Mouse (Mus musculus) midbrain, embryonic 15.5 days (tissue): Measurements from ENCODE around the gene A430078G23Rik. TPM values are rescaled to one million over a fixed set of nuclear protein-coding genes. Genes with fewer than 3 reads are reported as not detected.

Experiments
- ATAC-seq: fragments of 200-750 bp; cut with Nextera tagmentation; replicated peaks from 2 replicates; pipeline ENCODE4 v1.8.0; 2017; ENCODE audit warnings: moderate TSS enrichment
- H3K27ac ChIP-seq: fragments of 300-500 bp; sonication (generic); 2 replicates; pipeline ENCODE4 v1.5.1; 2015; ENCODE audit warnings: mild to moderate bottlenecking, inconsistent platforms
- H3K27me3 ChIP-seq: fragments of 300-500 bp; sonication (generic); replicated peaks from 2 replicates; pipeline ENCODE4 v1.6.1; 2015; ENCODE audit warnings: inconsistent platforms
- H3K36me3 ChIP-seq: fragments of 300-500 bp; sonication (generic); replicated peaks from 2 replicates; pipeline ENCODE4 v1.6.1; 2015; ENCODE audit warnings: inconsistent platforms
- H3K4me1 ChIP-seq: fragments of 300-500 bp; sonication (generic); 2 replicates; pipeline ENCODE4 v1.6.1; 2015; ENCODE audit warnings: inconsistent platforms
- H3K4me2 ChIP-seq: fragments of 300-500 bp; sonication (generic); 2 replicates; pipeline ENCODE4 v1.6.1; 2015; ENCODE audit warnings: inconsistent platforms, mild to moderate bottlenecking, moderate library complexity
- H3K4me3 ChIP-seq: fragments of 300-500 bp; sonication (generic); 2 replicates; pipeline ENCODE4 v1.5.1; 2015; ENCODE audit warnings: mild to moderate bottlenecking, inconsistent platforms
- H3K9ac ChIP-seq: fragments of 300-500 bp; sonication (generic); 2 replicates; pipeline ENCODE4 v1.6.1; 2015; ENCODE audit warnings: mild to moderate bottlenecking, inconsistent platforms
- H3K9me3 ChIP-seq: fragments of 300-500 bp; sonication (generic); 2 replicates; pipeline ENCODE4 v1.6.1; 2016; ENCODE audit warnings: inconsistent platforms
- WGBS: fragments of 180-500 bp; shearing (Covaris S2); methylation state at CpG from one replicate; pipeline ENCODE4 v1.1.7; 2015; ENCODE audit warnings: mixed read lengths; 5-methylcytosine and 5-hydroxymethylcytosine counted together
- polyA plus RNA-seq: library from polyadenylated mRNA; unstranded; fragments of >200 nt; fragmentation: Nextera tagmentation; extraction: Ambion mirVana; gene quantifications from 2 replicates; pipeline ENCODE4 v1.2.1, GENCODE M21; 2015

The A430078G23Rik gene
- polyA plus RNA-seq, 1 experiment from 2014 or later, result not detected

DNA sequence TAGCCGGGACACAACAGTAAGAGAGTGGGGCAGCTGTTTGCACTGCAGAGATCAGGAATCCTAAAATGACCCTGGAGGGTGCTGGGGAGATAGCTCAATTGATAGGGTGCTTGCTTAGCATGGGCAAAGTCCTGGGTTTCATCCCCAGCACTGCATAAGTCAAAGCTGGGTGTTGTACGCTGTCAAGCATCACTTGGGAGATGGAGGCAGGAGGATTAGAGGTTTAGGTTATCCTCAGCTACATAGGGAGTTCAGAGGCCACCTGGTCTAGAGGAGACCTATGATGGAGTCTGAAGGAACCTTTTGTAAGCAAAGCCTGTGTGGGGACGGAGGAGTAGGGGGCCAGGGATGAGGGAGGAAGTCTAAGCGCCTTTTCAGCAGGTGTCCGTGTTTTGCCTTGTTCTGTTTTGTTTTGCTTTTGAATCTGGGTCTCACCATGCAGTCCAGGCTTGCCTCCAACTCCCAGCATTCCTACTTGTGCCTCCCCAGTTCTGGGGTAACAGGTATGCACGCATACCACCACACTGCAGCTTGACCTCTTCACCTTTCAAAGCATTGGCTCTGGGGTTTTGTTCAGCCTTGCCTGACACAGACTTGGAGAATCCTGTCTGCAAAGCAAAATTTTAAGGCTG is 712 bp downstream of the A430078G23Rik start:
- WGBS, result 65% methylated on average over 6 of the region's 6 CpGs
- Histone ChIP-seq H3K4me1 (no peaks in the 10 kb centered on the region), H3K27ac (no peak overlapping the region), H3K36me3 (no peaks in the 10 kb centered on the region), H3K9me3 (no peaks in the 10 kb centered on the region), H3K27me3 (no peaks in the 10 kb centered on the region), H3K4me2 (no peak overlapping the region), H3K4me3 (no peak overlapping the region), H3K9ac (no peak overlapping the region)
- ATAC-seq, result no peak

DNA sequence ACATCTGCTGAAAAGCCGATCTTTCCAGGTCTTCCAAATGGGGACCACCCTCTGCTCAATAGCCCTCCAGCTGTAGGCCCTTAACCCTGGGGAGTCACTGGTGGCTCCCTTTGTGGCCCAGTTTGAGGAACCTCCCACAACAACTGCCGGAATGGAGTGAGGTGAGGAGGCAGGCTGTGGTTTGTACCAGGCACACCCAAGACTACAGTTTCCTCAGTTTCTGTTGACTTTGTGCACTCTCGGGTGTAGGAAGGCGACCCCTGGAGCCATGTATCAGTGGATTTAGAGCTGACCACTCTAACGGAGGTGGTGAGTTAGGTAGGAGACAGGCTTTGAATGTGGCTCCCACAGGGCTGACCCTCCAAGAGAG is 1.2 kb downstream of the A430078G23Rik start:
- no peaks in the 10 kb centered on the region for H3K36me3 ChIP-seq
- H3K4me2 ChIP-seq, result no peak overlapping the region
- 82% methylated on average over 5 of the region's 5 CpGs for WGBS
- no peaks in the 10 kb centered on the region for H3K27me3 ChIP-seq
- H3K9me3 ChIP-seq, result no peaks in the 10 kb centered on the region
- no peak for ATAC-seq
- no peak overlapping the region for H3K4me3 ChIP-seq
- H3K27ac ChIP-seq, result no peak overlapping the region
- H3K9ac ChIP-seq, result no peak overlapping the region
- H3K4me1 ChIP-seq, result no peaks in the 10 kb centered on the region

DNA sequence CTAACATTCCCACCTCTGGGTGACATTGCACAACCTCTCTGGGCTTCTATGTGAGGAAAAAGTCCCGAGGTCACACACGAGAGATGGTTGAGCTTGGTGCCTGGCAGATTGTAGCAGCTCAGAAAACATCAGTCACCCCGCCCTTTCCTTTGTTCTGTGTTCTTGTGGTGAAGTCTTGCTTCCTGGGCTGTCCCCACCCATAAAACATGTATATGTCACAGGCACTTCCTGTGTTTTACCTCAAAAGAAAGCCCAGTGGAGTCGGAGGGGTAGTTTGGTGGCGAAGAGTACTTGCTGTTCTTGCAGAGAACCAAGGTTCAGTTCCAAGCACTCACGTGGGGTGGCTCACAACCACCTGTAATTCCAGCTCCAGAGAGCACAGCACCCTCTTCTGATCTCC is 2.4 kb downstream of the A430078G23Rik start:
- H3K9me3 ChIP-seq, result no peaks in the 10 kb centered on the region
- no peaks in the 10 kb centered on the region for H3K36me3 ChIP-seq
- no peak overlapping the region for H3K27ac ChIP-seq
- H3K4me2 ChIP-seq, result no peak overlapping the region
- ATAC-seq, result no peak
- no peaks in the 10 kb centered on the region for H3K27me3 ChIP-seq
- no peak overlapping the region for H3K4me3 ChIP-seq
- 86% methylated on average over 6 of the region's 6 CpGs for WGBS
- H3K9ac ChIP-seq, result no peak overlapping the region
- H3K4me1 ChIP-seq, result no peaks in the 10 kb centered on the region

DNA sequence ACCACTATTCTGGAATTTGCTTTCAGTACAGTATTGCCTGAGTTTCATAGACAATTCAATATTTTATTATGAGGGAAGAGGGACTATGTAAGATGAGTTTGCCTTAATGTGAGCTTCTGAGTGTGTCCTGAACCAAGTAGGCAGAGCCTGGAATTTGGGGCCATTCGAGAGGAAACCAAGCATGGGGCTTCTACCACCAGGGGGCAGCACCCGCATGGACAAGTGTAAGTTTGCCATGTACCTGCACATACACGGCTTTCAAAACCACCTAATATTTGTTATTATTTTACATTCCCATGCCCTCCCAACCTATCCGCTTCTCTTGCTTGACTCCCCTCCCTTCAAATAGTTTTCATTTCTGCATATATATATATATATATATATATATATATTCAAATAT is 4.8 kb downstream of the A430078G23Rik start:
- Histone ChIP-seq H3K27ac (no peak overlapping the region), H3K4me3 (no peak overlapping the region), H3K4me1 (no peaks in the 10 kb centered on the region), H3K9me3 (no peaks in the 10 kb centered on the region), H3K36me3 (no peaks in the 10 kb centered on the region), H3K9ac (no peak overlapping the region), H3K27me3 (no peaks in the 10 kb centered on the region), H3K4me2 (no peak overlapping the region)
- ATAC-seq, result peak; percentile 80
- WGBS, result 4% methylated on average over 4 of the region's 4 CpGs

DNA sequence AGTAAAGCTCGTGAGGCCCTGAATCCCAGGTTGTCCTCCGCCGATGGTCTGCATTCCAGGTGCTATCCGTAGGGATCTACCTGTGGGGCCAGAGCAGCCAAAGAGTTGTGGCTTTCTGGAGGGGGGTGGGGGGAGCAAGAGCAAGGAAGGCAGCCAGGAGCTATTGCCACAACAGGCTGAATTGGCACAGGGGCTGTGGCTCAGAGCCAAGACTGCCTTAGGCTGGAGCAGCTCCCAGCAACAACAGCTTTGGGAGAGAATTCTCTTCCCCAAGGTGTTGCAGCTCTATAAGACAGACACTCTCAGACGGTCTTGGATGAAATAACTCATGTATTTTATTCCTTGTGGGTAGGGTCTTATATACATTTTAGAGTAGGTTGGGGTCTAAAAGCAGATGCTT is 13.9 kb downstream of the A430078G23Rik start:
- 86% methylated on average over 5 of the region's 5 CpGs for WGBS
- no peak overlapping the region for H3K9ac ChIP-seq
- ATAC-seq, result no peak

DNA sequence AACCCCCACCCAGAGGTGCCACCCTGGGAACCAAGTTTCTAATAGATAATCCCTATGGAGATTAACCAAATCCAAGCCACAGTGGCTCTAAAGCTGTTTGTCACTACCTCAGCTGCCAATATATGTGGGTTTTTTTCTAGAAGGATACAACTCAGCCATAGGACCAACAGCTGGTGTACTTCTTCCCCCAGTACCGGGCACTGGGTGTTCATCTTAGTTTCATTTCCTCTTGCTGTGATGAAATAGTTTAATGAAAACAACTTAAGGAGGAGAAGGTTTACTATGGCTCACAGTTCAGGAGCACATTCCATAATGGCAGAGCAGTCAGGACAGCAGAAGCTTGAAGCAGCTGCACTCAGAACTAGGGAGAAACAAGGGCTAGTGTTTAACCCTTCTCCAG is 14.9 kb downstream of the A430078G23Rik start:
- Histone ChIP-seq H3K4me2 (no peak overlapping the region), H3K4me3 (no peak overlapping the region), H3K9me3 (no peaks in the 10 kb centered on the region), H3K27ac (no peak overlapping the region), H3K36me3 (no peaks in the 10 kb centered on the region), H3K4me1 (no peaks in the 10 kb centered on the region), H3K9ac (no peak overlapping the region), H3K27me3 (no peaks in the 10 kb centered on the region)
- 90% methylated on average over 1 of the region's 1 CpGs for WGBS
- ATAC-seq, result no peak

More for the DNA sequence above, 13.9 kb downstream of the A430078G23Rik start:
- H3K36me3 ChIP-seq, result no peaks in the 10 kb centered on the region
- no peaks in the 10 kb centered on the region for H3K9me3 ChIP-seq
- H3K4me2 ChIP-seq, result no peak overlapping the region
- no peaks in the 10 kb centered on the region for H3K27me3 ChIP-seq
- no peaks in the 10 kb centered on the region for H3K4me1 ChIP-seq
- no peak overlapping the region for H3K27ac ChIP-seq
- no peak overlapping the region for H3K4me3 ChIP-seq

DNA sequence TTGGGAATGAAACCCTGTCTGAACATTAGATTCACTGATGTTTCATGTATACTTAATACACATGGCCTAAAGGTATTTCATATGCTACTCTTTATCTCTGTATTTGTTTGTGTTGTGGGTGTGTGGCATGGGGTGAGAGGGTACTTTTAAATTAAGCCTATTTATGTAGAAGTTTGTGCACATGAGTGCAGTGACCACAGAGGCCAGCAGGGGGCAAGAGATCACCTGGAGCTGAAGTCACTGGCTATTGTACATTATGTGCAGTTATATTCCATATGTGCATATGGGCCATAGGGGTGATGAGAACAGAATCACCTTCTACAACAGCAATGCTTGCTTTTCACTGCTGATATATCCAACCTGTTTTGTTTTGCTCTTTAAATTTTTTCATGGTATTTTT is 22.5 kb downstream of the A430078G23Rik start:
- Histone ChIP-seq H3K4me2 (no peak overlapping the region), H3K9me3 (no peaks in the 10 kb centered on the region), H3K27me3 (no peaks in the 10 kb centered on the region), H3K4me3 (no peak overlapping the region), H3K36me3 (no peaks in the 10 kb centered on the region), H3K9ac (no peak overlapping the region), H3K27ac (no peak overlapping the region), H3K4me1 (no peaks in the 10 kb centered on the region)
- ATAC-seq, result no peak

DNA sequence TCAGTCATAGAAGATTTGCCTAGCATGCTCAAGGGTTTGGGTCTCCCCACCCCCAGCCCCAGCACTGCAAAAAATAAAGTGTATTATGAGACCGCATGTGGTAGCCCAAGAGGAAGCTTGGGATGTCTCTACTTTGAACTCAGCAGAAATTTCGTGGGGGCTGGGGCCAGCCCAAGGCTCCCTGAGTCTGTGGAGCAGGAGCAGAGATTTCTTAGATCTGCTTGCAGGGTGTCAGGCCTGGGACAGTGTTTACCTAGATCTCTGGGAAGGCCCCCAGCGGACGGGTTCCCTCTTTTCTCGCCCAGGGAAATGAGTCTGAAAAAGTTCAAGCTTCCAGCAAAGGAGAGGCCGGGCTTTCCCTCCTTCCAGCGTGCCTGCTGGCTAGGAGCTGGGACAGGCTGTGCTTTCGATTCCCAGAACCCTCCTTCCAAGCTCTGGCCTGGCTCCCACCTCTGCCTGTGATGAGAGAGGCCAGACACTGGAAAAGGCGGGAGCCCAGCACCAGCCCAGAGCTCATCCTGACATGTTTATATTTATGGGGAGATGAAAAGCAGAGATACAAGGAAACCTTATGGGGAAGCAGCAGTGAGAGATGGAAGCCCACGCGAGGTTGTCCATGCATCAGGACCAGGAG is 23.5 kb downstream of the A430078G23Rik start:
- Histone ChIP-seq H3K36me3 (no peaks in the 10 kb centered on the region), H3K4me1 (no peaks in the 10 kb centered on the region), H3K4me2 (no peak overlapping the region), H3K27ac (no peak overlapping the region), H3K4me3 (no peak overlapping the region), H3K27me3 (no peaks in the 10 kb centered on the region), H3K9me3 (no peaks in the 10 kb centered on the region), H3K9ac (no peak overlapping the region)
- WGBS, result 71% methylated on average over 11 of the region's 11 CpGs
- ATAC-seq, result no peak

DNA sequence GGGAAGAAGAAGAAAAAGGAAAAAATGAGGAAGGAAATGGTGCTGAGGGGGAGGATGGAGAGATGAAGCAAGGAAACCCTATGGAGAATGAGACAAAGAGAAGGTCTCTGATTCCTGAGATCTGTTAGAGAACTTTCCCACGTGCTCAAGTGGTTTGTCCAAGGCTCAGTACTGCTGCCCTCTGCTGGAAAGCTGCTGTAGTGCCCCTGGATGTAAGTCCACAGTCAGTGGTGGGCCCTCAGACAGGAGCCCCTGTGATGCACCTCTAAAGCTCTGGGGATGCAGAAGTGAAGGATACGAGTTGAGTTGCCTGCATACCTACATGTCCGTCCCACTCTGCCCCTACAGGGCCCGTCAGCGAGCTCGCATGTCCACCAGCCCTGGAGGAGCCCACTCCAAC is 34.1 kb downstream of the A430078G23Rik start:
- Histone ChIP-seq H3K4me1 (peaks cover 1% of the 10 kb centered on the region), H3K36me3 (no peaks in the 10 kb centered on the region), H3K4me2 (no peak overlapping the region), H3K27ac (no peak overlapping the region), H3K9ac (no peak overlapping the region), H3K9me3 (no peaks in the 10 kb centered on the region), H3K4me3 (no peak overlapping the region), H3K27me3 (no peaks in the 10 kb centered on the region)
- 0 out of 2 replicates have a peak, but pooled peaks have one; percentile 20 for ATAC-seq
- WGBS, result 32% methylated on average over 6 of the region's 6 CpGs

DNA sequence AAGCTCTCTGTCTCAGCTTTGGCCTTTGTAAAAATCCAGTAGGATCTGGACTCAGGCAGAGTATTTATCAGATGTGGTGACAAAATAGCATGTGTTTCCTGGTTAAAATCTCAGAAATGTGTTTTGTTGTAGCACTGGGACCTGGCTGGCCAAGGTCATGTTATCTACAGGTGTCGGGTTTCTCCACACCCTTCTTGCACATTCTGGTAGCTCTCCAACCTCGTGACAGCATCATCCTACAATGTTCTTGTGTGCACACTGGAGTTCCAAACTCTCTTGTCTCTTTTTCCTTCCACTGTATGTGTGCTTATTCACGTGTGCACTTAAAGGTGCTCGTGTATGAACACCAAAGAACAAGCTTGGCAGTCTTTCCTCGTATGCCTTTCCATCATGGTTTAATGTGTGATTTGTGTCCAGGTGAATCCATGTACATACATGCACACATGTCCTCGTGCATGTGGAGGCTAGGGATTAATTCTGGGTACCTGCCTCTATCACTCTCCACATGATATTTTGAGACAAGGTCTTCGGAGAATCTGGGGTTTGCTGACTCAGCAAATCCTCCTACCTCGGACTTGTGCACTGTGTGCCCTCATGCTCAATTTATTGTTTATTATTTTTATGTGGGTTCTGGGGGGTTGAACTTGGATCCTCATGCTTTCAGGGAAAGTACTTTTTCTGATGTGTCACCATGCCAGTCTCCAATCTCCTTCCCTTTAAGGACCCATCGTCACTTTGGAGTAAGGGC is 35.5 kb downstream of the A430078G23Rik start:
- Histone ChIP-seq H3K36me3 (no peaks in the 10 kb centered on the region), H3K9ac (no peak overlapping the region), H3K4me2 (no peak overlapping the region), H3K4me3 (no peak overlapping the region), H3K9me3 (no peaks in the 10 kb centered on the region), H3K4me1 (peaks cover 12% of the 10 kb centered on the region), H3K27me3 (no peaks in the 10 kb centered on the region), H3K27ac (no peak overlapping the region)
- 77% methylated on average over 9 of the region's 9 CpGs for WGBS
- ATAC-seq, result no peak

DNA sequence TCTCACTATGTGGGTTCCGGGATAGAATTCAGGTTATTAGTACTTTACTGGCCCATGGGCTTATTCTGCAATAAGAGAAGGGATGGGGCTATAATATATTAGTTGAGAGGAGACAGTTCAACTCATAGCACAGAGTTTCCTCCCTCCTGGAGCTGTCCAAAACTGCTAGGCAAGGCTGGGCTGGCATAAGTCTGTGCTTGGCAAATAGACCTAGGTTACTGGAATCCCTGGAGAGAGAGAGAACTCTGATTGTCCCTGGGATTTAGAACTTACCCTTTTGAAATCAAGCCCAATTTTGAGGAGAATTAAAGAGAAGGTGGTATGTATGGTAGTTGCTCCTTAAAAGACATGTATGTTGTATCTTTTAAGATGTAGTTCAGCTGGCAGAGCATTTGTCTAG is 36.3 kb downstream of the A430078G23Rik start:
- no peak for ATAC-seq
- H3K27me3 ChIP-seq, result no peaks in the 10 kb centered on the region
- no peak overlapping the region for H3K27ac ChIP-seq
- WGBS, result 97% methylated on average over 1 of the region's 1 CpGs
- H3K4me3 ChIP-seq, result no peak overlapping the region
- no peaks in the 10 kb centered on the region for H3K36me3 ChIP-seq
- H3K9ac ChIP-seq, result no peak overlapping the region
- no peak overlapping the region for H3K4me2 ChIP-seq
- no peaks in the 10 kb centered on the region for H3K9me3 ChIP-seq
- H3K4me1 ChIP-seq, result peaks cover 19% of the 10 kb centered on the region

DNA sequence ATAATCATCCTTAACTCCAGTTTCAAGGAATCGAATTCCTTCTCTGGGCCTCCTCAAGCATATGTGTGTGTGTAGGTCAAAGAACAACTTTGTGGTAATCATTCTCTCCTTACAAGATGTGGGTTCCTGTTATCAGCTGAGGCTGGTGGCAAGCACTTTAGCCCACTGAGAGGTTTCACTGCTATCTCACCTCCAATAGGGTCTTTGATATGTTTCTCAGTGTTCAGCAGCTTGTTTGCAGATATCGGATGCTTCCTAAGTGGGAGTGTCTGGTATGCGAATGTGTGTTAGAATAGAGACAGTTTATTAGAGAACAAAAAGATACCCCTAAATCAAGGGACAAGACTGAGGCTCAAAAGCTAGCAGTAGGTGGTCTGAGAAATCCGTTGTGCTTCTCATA is 39.1 kb downstream of the A430078G23Rik start:
- Histone ChIP-seq H3K4me2 (peak overlapping the region; percentile 93), H3K9ac (peak overlapping the region; percentile 83), H3K36me3 (no peaks in the 10 kb centered on the region), H3K27me3 (no peaks in the 10 kb centered on the region), H3K4me3 (peak overlapping the region; percentile 88), H3K4me1 (peaks cover 29% of the 10 kb centered on the region), H3K27ac (no peak overlapping the region), H3K9me3 (no peaks in the 10 kb centered on the region)
- ATAC-seq, result no peak
- 47% methylated on average over 4 of the region's 4 CpGs for WGBS
